Mouse (Mus musculus): ENCODE results near the gene Wdr5. TPM values are rescaled to one million over a fixed set of nuclear protein-coding genes. Genes with fewer than 3 reads are reported as not detected.

Wdr5 gene
- polyA plus RNA-seq, 1 experiment = 28.7 TPM

DNA sequence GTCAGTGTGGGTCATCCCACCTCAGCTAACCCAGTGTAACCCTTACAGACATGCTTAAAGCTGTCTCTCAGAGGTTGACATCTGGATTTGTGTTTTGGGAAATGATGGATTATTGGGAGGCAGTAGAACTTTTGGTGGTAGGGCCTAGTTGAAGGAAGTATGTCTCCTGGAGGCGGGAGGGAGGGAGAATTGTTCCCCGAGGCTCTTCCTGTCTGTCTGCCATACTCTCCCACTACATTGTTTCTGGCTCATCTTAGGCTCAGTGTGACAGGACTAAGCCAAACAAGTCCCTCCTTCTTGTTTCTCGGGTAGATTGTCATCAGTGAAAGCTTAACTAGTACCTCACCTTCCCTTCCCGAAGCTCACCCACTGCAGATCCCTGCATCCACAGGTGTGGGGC lies 28.2 kb upstream of the Wdr5 start:
- H3K4me1 ChIP-seq (ENCODE audit: control insufficient read depth, insufficient read depth, low read length) = no peaks in the 10 kb centered on the region
- H3K36me3 ChIP-seq (ENCODE audit: control insufficient read depth, insufficient read depth, low read length) = no peaks in the 10 kb centered on the region
- no peak for DNase-seq
- H3K27me3 ChIP-seq (replicated peaks; ENCODE audit: control insufficient read depth, insufficient read depth, low read length) = no peaks in the 10 kb centered on the region
- TF ChIP-seq POLR2A (IDR thresholded peaks at IDR 0.05; ENCODE audit: low read depth, low read length) (no peak), CTCF (conservative IDR thresholded peaks at IDR 0.05; ENCODE audit: insufficient read depth, insufficient read length, low read depth, low read length) (no peak)
- no peak overlapping the region for H3K27ac ChIP-seq (ENCODE audit: insufficient read depth, low read depth, low read length)
- H3K4me3 ChIP-seq (ENCODE audit: insufficient read depth, low read depth, low read length) = no peak overlapping the region
- 71% methylated on average over 4 of the region's 4 CpGs for WGBS

DNA sequence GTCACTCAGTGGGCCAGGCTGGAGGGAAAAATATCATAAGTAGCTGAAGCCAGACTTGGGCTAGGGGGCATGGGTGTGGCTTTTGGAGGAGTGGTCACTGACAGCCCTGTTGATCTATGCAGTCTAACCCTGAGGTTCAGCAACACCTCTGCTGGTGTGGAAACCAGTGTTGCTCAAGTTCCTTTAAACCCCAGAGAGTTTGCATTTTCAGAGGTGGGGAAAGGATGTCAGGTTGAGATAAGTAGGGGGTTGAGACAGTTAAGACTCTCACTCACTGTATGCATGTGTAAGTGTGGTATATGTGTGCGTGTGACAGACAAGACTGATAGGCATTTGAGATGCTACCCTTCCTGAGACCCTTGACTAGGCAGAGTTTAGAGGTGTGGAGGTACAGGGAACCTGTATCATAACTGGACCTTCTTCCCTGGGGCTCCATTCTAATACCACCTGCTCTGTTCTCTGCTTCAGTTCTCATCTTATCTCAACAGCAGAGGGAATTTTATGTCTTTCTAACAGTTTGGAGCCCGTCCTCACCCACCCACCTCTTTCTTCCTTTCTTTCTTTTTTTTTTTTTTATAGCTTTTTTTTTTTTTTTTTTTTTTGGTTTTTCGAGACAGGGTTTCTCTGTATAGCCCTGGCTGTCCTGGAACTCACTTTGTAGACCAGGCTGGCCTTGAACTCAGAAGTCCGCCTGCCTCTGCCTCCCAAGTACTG lies 27.5 kb upstream of the Wdr5 start:
- TF ChIP-seq POLR2A (IDR thresholded peaks at IDR 0.05; ENCODE audit: low read depth, low read length) (no peak), CTCF (conservative IDR thresholded peaks at IDR 0.05; ENCODE audit: insufficient read depth, insufficient read length, low read depth, low read length) (no peak)
- Histone ChIP-seq H3K36me3 (ENCODE audit: control insufficient read depth, insufficient read depth, low read length) (no peaks in the 10 kb centered on the region), H3K4me1 (ENCODE audit: control insufficient read depth, insufficient read depth, low read length) (no peaks in the 10 kb centered on the region), H3K4me3 (ENCODE audit: insufficient read depth, low read depth, low read length) (no peak overlapping the region), H3K27me3 (replicated peaks; ENCODE audit: control insufficient read depth, insufficient read depth, low read length) (no peaks in the 10 kb centered on the region), H3K27ac (ENCODE audit: insufficient read depth, low read depth, low read length) (no peak overlapping the region)
- WGBS = 89% methylated on average over 3 of the region's 4 CpGs
- DNase-seq = no peak

DNA sequence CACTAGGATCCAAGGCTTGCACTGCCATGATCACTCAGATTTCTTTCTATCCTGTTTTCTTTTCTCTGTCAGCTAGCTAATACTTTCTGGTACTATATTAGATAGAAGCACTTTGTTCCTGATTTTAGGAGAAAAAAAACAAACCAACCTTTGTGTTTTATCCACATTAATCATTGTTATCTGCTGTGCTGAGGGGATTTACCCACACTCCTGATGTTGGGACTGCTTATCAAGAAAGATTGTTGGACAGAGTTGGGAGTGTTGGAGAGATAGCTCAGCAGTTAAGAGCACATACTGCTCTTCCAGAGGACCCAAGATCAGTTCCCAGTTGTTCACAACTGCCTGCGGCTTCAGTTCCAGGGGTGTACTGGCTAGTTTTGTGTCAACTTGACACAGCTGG lies 26.6 kb upstream of the Wdr5 start:
- WGBS = 85% methylated on average over 1 of the region's 1 CpGs
- TF ChIP-seq CTCF (conservative IDR thresholded peaks at IDR 0.05; ENCODE audit: insufficient read depth, insufficient read length, low read depth, low read length) (no peak), POLR2A (IDR thresholded peaks at IDR 0.05; ENCODE audit: low read depth, low read length) (no peak)
- no peaks in the 10 kb centered on the region for H3K27me3 ChIP-seq (replicated peaks; ENCODE audit: control insufficient read depth, insufficient read depth, low read length)

DNA sequence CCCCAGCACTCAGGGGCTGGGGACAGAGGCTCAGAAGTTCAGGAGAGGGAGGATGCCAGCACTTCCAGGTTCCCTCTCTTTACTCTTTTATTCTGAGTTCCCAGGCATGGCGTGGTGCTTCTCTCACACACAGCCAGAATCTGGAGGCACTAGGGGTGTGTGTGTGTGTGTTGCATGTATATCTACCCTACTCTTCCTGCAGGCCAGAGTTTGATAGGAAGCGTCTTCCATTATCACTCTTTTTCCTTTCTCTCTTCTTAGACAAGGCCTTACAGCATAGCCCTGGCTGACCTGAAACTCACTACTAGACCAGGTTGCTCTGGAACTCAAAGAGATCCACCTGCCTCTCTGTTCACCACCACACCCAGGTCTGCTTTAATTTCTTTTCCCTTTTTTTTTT lies 24.0 kb upstream of the Wdr5 start:
- WGBS = 98% methylated on average over 2 of the region's 2 CpGs
- no peak overlapping the region for H3K27ac ChIP-seq (ENCODE audit: insufficient read depth, low read depth, low read length)
- TF ChIP-seq POLR2A (IDR thresholded peaks at IDR 0.05; ENCODE audit: low read depth, low read length) (no peak), CTCF (conservative IDR thresholded peaks at IDR 0.05; ENCODE audit: insufficient read depth, insufficient read length, low read depth, low read length) (no peak)
- no peak overlapping the region for H3K4me3 ChIP-seq (ENCODE audit: insufficient read depth, low read depth, low read length)
- no peaks in the 10 kb centered on the region for H3K27me3 ChIP-seq (replicated peaks; ENCODE audit: control insufficient read depth, insufficient read depth, low read length)
- H3K4me1 ChIP-seq (ENCODE audit: control insufficient read depth, insufficient read depth, low read length) = no peaks in the 10 kb centered on the region
- no peak for DNase-seq
- H3K36me3 ChIP-seq (ENCODE audit: control insufficient read depth, insufficient read depth, low read length) = no peaks in the 10 kb centered on the region

More for the DNA sequence above, 26.6 kb upstream of the Wdr5 start:
- Histone ChIP-seq H3K27ac (ENCODE audit: insufficient read depth, low read depth, low read length) (no peak overlapping the region), H3K36me3 (ENCODE audit: control insufficient read depth, insufficient read depth, low read length) (no peaks in the 10 kb centered on the region), H3K4me1 (ENCODE audit: control insufficient read depth, insufficient read depth, low read length) (no peaks in the 10 kb centered on the region), H3K4me3 (ENCODE audit: insufficient read depth, low read depth, low read length) (no peak overlapping the region)
- no peak for DNase-seq

DNA sequence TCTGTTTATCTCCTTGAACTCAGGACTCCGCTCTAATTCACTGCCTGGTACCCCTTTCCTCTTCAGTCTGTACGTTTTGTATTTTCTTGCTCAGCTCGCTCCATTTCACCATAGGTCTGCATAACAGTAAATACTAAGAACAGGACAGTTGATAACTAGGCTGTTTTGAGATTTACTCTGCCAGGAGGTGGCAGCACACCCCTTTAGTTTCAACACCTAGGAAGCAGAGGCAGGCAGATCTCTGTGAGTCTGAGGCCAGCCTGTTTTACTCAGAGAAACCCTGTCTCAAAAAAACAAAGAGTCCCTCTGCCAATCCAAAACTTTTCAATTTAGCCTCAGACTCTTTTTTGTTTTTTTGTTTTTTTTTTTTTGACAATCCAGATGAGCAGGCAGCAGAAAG lies 21.0 kb upstream of the Wdr5 start:
- DNase-seq = no peak
- 98% methylated on average over 3 of the region's 3 CpGs for WGBS
- Histone ChIP-seq H3K36me3 (ENCODE audit: control insufficient read depth, insufficient read depth, low read length) (no peaks in the 10 kb centered on the region), H3K27me3 (replicated peaks; ENCODE audit: control insufficient read depth, insufficient read depth, low read length) (no peaks in the 10 kb centered on the region), H3K4me3 (ENCODE audit: insufficient read depth, low read depth, low read length) (no peak overlapping the region), H3K4me1 (ENCODE audit: control insufficient read depth, insufficient read depth, low read length) (no peaks in the 10 kb centered on the region), H3K27ac (ENCODE audit: insufficient read depth, low read depth, low read length) (no peak overlapping the region)
- TF ChIP-seq CTCF (conservative IDR thresholded peaks at IDR 0.05; ENCODE audit: insufficient read depth, insufficient read length, low read depth, low read length) = peak; percentile 32; the same call in 1 of the 2 replicates
- TF ChIP-seq POLR2A (IDR thresholded peaks at IDR 0.05; ENCODE audit: low read depth, low read length) = no peak

DNA sequence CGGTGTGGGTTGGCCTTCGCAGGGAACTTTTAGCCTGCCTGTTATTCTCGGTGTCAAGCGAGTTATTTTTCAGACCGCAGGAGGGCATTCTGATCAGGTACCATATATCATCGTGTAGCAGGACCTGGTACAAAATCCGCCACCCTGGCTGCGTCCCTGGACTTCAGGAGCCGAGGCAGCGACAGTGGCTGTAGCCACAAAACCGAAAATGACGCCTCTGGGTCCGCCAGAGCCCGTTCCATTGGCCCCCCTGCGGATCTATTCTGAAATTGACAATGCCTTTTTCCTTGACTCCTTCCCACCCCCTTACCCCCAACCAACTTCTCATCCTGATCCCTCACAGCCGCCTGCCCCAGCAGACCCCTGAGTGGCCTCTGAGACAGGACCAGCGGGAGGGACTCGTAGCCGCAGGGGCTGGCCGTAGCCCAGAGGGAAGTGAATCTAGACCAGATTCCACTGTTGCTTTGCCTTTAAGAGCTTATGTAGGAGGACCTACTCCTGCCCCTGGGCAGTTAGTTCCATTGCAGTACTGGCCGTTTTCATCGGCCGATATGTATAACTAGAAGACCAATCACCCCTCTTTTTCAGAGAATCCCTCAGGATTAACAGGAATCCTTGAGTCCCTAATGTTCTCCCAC lies 18.4 kb upstream of the Wdr5 start:
- DNase-seq = no peak
- TF ChIP-seq CTCF (conservative IDR thresholded peaks at IDR 0.05; ENCODE audit: insufficient read depth, insufficient read length, low read depth, low read length) (no peak), POLR2A (IDR thresholded peaks at IDR 0.05; ENCODE audit: low read depth, low read length) (no peak)
- WGBS = 67% methylated on average over 23 of the region's 23 CpGs
- Histone ChIP-seq H3K36me3 (ENCODE audit: control insufficient read depth, insufficient read depth, low read length) (no peaks in the 10 kb centered on the region), H3K27me3 (replicated peaks; ENCODE audit: control insufficient read depth, insufficient read depth, low read length) (no peaks in the 10 kb centered on the region), H3K4me1 (ENCODE audit: control insufficient read depth, insufficient read depth, low read length) (no peaks in the 10 kb centered on the region), H3K4me3 (ENCODE audit: insufficient read depth, low read depth, low read length) (peak overlapping the region; percentile 53), H3K27ac (ENCODE audit: insufficient read depth, low read depth, low read length) (peak overlapping the region; percentile 85)

DNA sequence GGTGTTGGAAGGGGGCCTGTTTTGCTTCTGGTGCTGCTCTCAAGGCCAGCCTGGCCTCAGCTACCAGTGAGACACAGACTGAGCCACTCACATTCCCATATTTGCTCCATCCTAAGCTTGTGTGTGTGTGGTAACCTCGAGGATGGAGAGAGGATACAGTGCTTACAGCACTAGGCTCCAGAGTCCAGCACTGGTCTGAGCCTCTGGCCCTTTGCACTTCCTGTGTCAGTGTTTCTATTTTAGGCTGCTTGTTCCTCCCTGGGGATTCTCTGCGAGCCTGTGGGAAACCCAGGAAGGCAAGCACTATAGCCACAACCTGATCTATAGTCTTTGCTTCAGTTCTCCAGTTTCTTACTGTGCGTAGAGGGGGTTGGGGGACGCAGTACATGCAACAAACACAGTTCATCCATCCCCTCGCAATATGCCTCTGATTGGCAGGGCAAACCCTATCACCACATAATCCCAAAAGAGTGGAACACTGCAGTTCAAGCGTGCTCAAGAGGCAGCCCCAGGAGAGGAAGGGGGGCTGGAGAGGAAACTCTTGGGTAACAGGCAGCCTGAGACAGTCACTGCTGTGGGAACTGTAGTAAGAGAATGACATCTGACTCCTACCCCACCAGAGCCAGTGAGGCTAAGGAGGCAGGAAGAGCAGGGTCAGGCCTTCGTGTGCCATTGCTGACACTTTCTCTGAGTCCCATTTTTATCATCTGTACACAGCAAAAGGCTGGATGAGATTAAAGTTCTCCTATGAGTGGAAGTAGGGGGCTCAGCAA lies 10.7 kb upstream of the Wdr5 start:
- H3K36me3 ChIP-seq (ENCODE audit: control insufficient read depth, insufficient read depth, low read length) = no peaks in the 10 kb centered on the region

More for the DNA sequence above, 10.7 kb upstream of the Wdr5 start:
- no peaks in the 10 kb centered on the region for H3K27me3 ChIP-seq (replicated peaks; ENCODE audit: control insufficient read depth, insufficient read depth, low read length)
- peak; percentile 55 for DNase-seq
- TF ChIP-seq CTCF (conservative IDR thresholded peaks at IDR 0.05; ENCODE audit: insufficient read depth, insufficient read length, low read depth, low read length) = no peak
- no peak for TF ChIP-seq POLR2A (IDR thresholded peaks at IDR 0.05; ENCODE audit: low read depth, low read length)
- H3K4me3 ChIP-seq (ENCODE audit: insufficient read depth, low read depth, low read length) = no peak overlapping the region
- peaks cover 6% of the 10 kb centered on the region; the same call in 1 of the 2 replicates for H3K4me1 ChIP-seq (ENCODE audit: control insufficient read depth, insufficient read depth, low read length)
- peak overlapping the region; percentile 66 for H3K27ac ChIP-seq (ENCODE audit: insufficient read depth, low read depth, low read length)
- 45% methylated on average over 7 of the region's 7 CpGs for WGBS

All from kidney, adult 2 months (tissue).